Comparison of ENCODE assay signal across 16 mouse cellular contexts in the genomic region with DNA sequence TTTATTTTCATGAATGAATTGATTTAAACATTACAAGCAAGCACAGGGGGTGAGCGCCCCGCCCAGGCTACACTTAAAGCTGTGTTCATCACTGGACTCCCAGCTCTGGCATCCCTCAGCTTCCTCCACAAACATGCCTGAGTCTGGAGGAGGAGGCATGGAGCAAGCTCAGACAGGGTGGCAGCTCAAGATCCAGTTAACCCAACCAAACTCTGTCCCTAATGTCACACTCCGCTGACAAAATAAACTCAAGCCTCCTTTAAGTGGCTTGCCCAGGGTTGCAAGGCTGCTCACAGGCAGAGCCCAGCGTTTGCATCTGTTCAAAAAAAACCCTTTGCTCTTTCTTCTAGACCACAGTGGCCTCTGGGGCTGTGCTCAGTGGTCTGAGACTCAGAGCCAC. TPM values are rescaled to one million over a fixed set of nuclear protein-coding genes. Genes with fewer than 3 reads are reported as not detected.
DNase-seq lines count a peak whose midpoint lies in the region; ATAC-seq and TF ChIP-seq lines count a peak whose summit lies in the region.
"Had no signal": no experiment of that assay in that cellular context is flagged by ENCODE, and none has a peak within 500 bp of the region (broad histone marks: within the 10 kb centered on the region; RNA-seq: fewer than 3 reads in every experiment).

No protein-coding gene starts in this region.

- H3K9ac ChIP-seq in kidney, embryonic 15.5 days: no peak overlapping the region
- no peak overlapping the region for H3K9ac ChIP-seq in lung, embryonic 15.5 days
- no peak overlapping the region for H3K9ac ChIP-seq in stomach, postnatal 0 days (ENCODE audit: low read length)
- H3K9ac ChIP-seq: forebrain, embryonic 12.5 days; hindbrain, embryonic 13.5 days; liver, embryonic 12.5 days had no signal

- no peak overlapping the region for H3K4me2 ChIP-seq in kidney, embryonic 15.5 days
- H3K4me2 ChIP-seq in lung, embryonic 15.5 days: no peak overlapping the region
- H3K4me2 ChIP-seq in stomach, postnatal 0 days (replicated peaks; ENCODE audit: low read depth): no peak overlapping the region
- H3K4me2 ChIP-seq: forebrain, embryonic 12.5 days; hindbrain, embryonic 13.5 days; liver, embryonic 12.5 days had no signal

- H3K27me3 ChIP-seq in kidney, embryonic 15.5 days: no peaks in the 10 kb centered on the region
- no peaks in the 10 kb centered on the region for H3K27me3 ChIP-seq in lung, embryonic 15.5 days
- no peaks in the 10 kb centered on the region for H3K27me3 ChIP-seq in stomach, postnatal 0 days (ENCODE audit: control insufficient read depth, insufficient read depth, low read length)

- H3K36me3 ChIP-seq in kidney, embryonic 15.5 days: no peaks in the 10 kb centered on the region
- no peaks in the 10 kb centered on the region for H3K36me3 ChIP-seq in lung, embryonic 15.5 days
- no peaks in the 10 kb centered on the region for H3K36me3 ChIP-seq in stomach, postnatal 0 days (ENCODE audit: control insufficient read depth, insufficient read depth, low read length)
- H3K36me3 ChIP-seq: forebrain, embryonic 12.5 days; hindbrain, embryonic 13.5 days; liver, embryonic 12.5 days had no signal

- H3K4me3 ChIP-seq in gastrocnemius, adult 2 months: no peak overlapping the region
- H3K4me3 ChIP-seq in kidney, embryonic 15.5 days (replicated peaks): no peak overlapping the region
- H3K4me3 ChIP-seq in lung, embryonic 15.5 days: no peak overlapping the region
- no peak overlapping the region for H3K4me3 ChIP-seq in stomach, postnatal 0 days (ENCODE audit: low read depth, low read length)
- H3K4me3 ChIP-seq: forebrain, embryonic 12.5 days; hindbrain, embryonic 13.5 days; liver, embryonic 12.5 days had no signal

- H3K4me1 ChIP-seq in kidney, embryonic 15.5 days: peaks cover 45% of the 10 kb centered on the region
- peaks cover 30% of the 10 kb centered on the region for H3K4me1 ChIP-seq in lung, embryonic 15.5 days
- H3K4me1 ChIP-seq in stomach, postnatal 0 days (replicated peaks; ENCODE audit: control insufficient read depth, insufficient read depth): 0 out of 2 replicates have a peak, but pooled peaks cover 2% of the 10 kb centered on the region

- no peak for TF ChIP-seq EP300 in stomach, postnatal 0 days (optimal IDR thresholded peaks at IDR 0.05)

- no peak for DNase-seq in gastrocnemius, adult 2 months
- no peak for DNase-seq in gastrocnemius, postnatal 10 days
- no peak for DNase-seq in kidney, adult 18-20 months
- no peak for DNase-seq in lung, postnatal 14 days
- no peak for DNase-seq in stomach, postnatal 0 days (ENCODE audit: low spot score)
- DNase-seq: cerebellum, adult 9-10 months; lung, postnatal 10 days; right cerebral cortex, postnatal 14 days; thymus, postnatal 14 days had no signal

- no peak for TF ChIP-seq CTCF in gastrocnemius, adult 2 months (IDR thresholded peaks at IDR 0.05)
- TF ChIP-seq CTCF in stomach, postnatal 0 days (IDR thresholded peaks at IDR 0.05; ENCODE audit: low read depth): no peak

- 49% methylated on average over 4 of the region's 4 CpGs for WGBS in kidney, embryonic 15.5 days
- 67% methylated on average over 4 of the region's 4 CpGs for WGBS in lung, embryonic 15.5 days
- WGBS in stomach, postnatal 0 days: 76% methylated on average over 4 of the region's 4 CpGs

- intact Hi-C loops in gastrocnemius, adult 2 months (cut with DNase I): loop anchor here (5.0 kb wide), 1 partner anchor 86 kb away; no protein-coding TSS in a partner anchor

- peak overlapping the region; percentile 94 for H3K27ac ChIP-seq in gastrocnemius, adult 2 months
- peak overlapping the region; percentile 99 for H3K27ac ChIP-seq in kidney, embryonic 15.5 days
- peak overlapping the region; percentile 99 for H3K27ac ChIP-seq in lung, embryonic 15.5 days
- peak overlapping the region; percentile 98 for H3K27ac ChIP-seq in stomach, postnatal 0 days (replicated peaks)
- H3K27ac ChIP-seq: forebrain, embryonic 12.5 days; hindbrain, embryonic 13.5 days; liver, embryonic 12.5 days had no signal

- ATAC-seq in kidney, embryonic 15.5 days (replicated peaks; ENCODE audit: low FRiP score): peak; percentile 19
- no peak for ATAC-seq in lung, embryonic 15.5 days (ENCODE audit: borderline replicate concordance, extremely low read depth, low FRiP score, low TSS enrichment)
- ATAC-seq in stomach, postnatal 0 days (ENCODE audit: low FRiP score, low TSS enrichment): no peak
- ATAC-seq in monocyte, adult 5-6 weeks (replicated peaks; ENCODE audit: insufficient number of reproducible peaks, low FRiP score, low TSS enrichment, poor library complexity, severe bottlenecking): no peak
- ATAC-seq: intestine, embryonic 16.5 days; liver, embryonic 12.5 days had no signal

- H3K9me3 ChIP-seq in kidney, embryonic 15.5 days (replicated peaks): no peaks in the 10 kb centered on the region
- H3K9me3 ChIP-seq in lung, embryonic 15.5 days: no peaks in the 10 kb centered on the region
- no peaks in the 10 kb centered on the region for H3K9me3 ChIP-seq in stomach, postnatal 0 days (ENCODE audit: control insufficient read depth, low read length)
- H3K9me3 ChIP-seq: forebrain, embryonic 12.5 days; hindbrain, embryonic 13.5 days; liver, embryonic 12.5 days had no signal

RNA-seq across cellular contexts. Expression of a gene that starts 1.9 kb away (rescaled TPM):
- total RNA-seq in gastrocnemius, adult 2 months (2021): 10 to 100 TPM in 1 of 2 experiments, 1 to 10 TPM in 1; 9.3 to 15.1 TPM
- 10 to 100 TPM; 13.0 to 20.5 TPM for total RNA-seq in gastrocnemius, postnatal 10 days (2021)
- 17.1 and 17.3 TPM in 2 replicates for polyA plus RNA-seq in kidney, embryonic 15.5 days (2015; fragmentation: Nextera tagmentation; extraction: Ambion mirVana)
- 8.3 and 8.6 TPM in 2 replicates for polyA plus RNA-seq in lung, embryonic 15.5 days (2015; fragmentation: Nextera tagmentation; extraction: Ambion mirVana)
- 4.5 and 5.3 TPM in 2 replicates for polyA plus RNA-seq in stomach, postnatal 0 days (2015; fragmentation: Nextera tagmentation; extraction: Ambion mirVana)
- total RNA-seq in monocyte, adult 5-6 weeks (2017): 0.68 to 0.95 TPM (median 0.75 TPM) in 3 replicates

RNA-seq across cellular contexts. Expression of a gene that starts 38.2 kb away (rescaled TPM):
- total RNA-seq in gastrocnemius, adult 2 months (2021): under 1 TPM; 0.03 to 0.05 TPM
- total RNA-seq in gastrocnemius, postnatal 10 days (2021): 10 to 100 TPM in 1 of 2 experiments, 1 to 10 TPM in 1; 8.3 to 12.5 TPM
- 80.6 and 92.5 TPM in 2 replicates for polyA plus RNA-seq in kidney, embryonic 15.5 days (2015; fragmentation: Nextera tagmentation; extraction: Ambion mirVana)
- 96.7 and 101 TPM in 2 replicates for polyA plus RNA-seq in lung, embryonic 15.5 days (2015; fragmentation: Nextera tagmentation; extraction: Ambion mirVana)
- 16.5 and 21.7 TPM in 2 replicates for polyA plus RNA-seq in stomach, postnatal 0 days (2015; fragmentation: Nextera tagmentation; extraction: Ambion mirVana)
- 0.32 to 6.9 TPM (median 1.3 TPM) in 3 replicates for total RNA-seq in monocyte, adult 5-6 weeks (2017)
